Mouse (Mus musculus) frontal cortex, postnatal 14 days (tissue): ENCODE results near the gene Tmem114.

Experiments
- DNase-seq, 2 experiments: peaks; one replicate each; pipeline ENCODE4 v3.0.0; 2022; ENCODE audit warnings: low spot score in 2 of 2

Gene Tmem114

GRCm38 (mm10) chr16:8424971-8425330 lies at the start of gene Tmem114:
Tmem114 (minus strand) TSS chr16:8425136.
- no peak for DNase-seq

DNA sequence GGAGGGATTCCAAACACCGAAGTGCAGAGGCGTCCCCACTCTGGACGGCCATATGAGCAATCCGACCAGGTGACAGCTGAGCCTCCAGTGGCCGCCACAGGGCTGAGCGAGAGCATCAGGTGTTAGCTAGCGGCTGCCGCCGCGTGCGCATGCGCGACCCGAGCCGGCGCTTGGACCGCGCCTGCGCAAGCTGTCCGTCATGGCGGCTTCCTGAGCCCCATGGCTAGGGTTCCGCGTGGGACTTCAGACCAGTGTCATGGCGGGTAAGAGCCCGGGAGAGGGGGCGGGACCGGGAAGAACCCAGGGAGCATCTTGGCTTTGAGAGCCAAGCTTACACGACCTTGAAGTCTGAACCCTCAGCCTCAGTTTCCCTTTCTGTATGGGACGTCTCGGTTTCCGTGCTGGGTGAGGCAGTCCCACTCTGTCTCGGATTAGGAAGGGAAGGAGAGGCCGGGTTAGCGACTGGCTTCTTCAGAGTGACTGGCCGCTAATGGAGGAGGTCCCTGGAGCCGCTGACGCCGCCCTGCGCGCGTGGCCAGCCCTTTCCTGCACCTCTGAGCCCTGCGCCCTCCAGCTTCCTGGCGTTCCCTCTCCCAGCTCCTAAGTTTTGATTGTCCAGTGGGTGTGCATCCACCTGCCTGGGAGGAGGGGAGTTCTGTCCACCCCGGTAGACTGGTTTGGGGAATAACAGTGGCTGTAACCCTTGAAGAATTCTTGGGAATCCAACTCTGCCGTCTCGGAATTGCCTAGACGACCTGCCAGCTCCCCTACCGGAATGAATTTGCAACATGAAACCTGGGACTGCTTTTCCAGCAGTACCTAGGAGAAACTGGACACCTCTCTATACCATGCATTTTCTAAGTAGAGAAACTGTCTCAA lies 45.9 kb upstream of the Tmem114 start, which contains the start of gene Mettl22:
Gene Mettl22 (plus strand): TSS at position 186 of the 879 bp plus-strand sequence.
- peak; percentile 84 to 85 for DNase-seq

GRCm38 (mm10) chr16:8470132-8470531 lies 45.2 kb upstream of the Tmem114 start:
- DNase-seq: no peak

DNA sequence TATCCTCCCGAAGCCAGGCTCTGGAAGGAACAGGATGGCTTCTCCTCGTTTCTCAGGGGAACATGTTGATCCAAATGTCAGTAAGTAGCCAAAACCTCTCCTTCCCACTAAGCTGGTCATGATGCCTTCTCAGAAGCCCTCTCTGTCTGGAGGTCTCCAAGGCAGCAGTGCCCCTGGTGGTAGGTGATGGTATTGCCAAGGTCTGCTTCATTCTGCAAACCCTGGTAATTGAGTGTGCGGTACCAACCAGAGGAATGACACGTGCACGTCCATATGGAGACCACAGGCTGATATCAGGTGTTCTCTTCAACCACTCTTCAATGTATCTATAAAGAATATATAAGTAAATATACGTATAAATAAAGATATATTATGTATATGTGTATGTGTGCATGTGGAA lies 34.2 kb upstream of the Tmem114 start:
- peak in 1 of 2 experiments; percentile 42 for DNase-seq

GRCm38 (mm10) chr16:8458391-8458790 lies 33.5 kb upstream of the Tmem114 start:
- DNase-seq: no peak

DNA sequence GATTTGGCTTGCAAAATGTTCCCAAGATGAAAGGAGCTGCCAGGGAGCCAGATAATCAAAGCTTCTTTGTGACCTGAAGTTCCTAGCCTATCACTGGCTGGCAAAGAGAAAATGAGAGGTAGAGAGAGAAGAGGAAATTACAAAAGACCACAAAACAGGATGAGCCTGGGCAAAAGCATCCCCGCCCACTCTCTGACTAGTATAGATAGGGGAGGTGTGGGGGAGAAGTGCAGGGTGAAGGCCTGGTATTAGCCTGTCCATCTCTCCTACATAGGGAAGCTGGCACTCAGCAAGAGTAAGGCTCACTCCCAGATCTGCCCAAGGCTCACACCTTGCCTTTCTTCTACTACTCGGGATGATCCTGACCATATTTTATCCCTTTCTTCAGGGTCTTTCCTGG lies 30.3 kb upstream of the Tmem114 start:
- DNase-seq: no peak

DNA sequence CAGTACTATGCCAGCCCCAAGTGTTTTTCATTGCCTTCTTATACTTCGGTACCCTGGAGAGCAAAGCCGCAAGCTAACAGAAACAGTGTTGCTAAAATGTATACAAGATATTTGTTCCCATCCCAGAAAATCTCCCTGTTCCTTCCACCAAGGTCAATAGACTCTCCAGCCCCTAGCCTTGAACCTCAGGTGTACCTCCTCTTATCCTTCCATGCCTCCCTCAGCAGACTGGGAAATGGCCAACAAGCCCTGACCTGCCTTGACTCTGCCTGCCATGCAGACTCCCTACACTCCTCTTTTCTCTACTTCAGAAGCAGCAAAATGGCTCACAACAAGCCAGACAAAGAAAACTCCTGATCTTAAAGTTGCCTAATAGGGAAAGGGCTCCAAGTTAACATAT lies 28.4 kb upstream of the Tmem114 start:
- no peak for DNase-seq

DNA sequence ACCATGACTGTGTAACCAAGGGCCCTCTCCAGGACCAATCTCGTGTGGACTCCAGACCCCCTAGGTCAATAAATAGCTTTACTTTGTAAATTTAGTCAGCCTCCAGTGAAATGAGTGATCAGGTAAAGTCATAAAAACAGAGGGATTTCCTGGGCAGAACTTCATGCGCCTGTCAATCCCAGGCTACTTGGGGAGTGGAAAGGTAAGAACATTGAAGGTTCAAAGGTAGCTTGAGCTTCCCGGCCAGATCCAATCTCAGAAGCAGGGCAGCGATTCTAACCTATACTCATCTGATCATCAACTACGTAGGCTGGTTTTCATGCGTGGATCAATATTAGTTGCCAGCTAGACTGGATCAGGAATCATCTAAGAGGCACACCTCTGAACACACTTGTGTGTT lies 21.3 kb upstream of the Tmem114 start:
- no peak for DNase-seq

DNA sequence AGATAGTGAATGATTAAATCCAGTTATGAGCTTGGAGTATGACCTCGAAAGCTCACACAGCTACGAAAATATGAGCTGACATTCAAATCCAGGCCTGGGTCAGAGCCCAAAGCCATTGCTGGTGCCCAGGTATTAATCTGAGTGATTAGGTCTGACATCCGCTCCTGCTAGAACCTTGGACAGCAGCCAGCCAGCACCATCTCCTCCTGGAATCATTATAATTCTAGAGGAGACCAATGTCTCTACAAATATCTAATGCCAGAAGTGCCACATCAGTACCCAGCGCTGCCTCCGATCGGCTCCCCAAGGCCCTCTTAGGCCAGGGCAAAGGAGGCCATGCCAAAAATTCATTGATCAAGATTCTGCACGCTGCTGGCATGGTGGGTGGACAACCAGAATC lies 20.0 kb upstream of the Tmem114 start:
- DNase-seq: no peak

GRCm38 (mm10) chr16:8432616-8433015 lies 7.7 kb upstream of the Tmem114 start:
- no peak for DNase-seq

- DNase-seq: no peak
Measured at GRCm38 (mm10) chr16:8429531-8429930, 4.6 kb upstream of the Tmem114 start.

DNA sequence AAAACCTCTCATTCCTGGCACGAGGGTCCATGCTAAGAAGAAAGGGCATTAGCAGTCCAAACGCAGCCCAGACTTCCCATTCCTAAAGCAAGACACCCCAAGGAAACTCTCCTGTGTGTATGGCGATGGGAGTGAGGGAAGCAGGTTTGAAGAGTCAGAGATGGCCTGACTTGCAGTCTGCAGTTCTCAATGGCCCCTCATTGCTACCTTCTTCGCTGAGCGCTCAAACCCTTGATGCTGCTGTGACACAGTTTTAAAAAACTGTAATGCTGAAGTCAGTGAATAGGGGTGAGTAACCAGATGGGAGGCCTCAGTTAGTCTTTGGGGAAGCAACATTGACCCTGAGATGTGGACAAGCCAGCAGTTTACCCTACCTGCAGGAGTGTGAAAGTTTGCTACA lies 800 bp upstream of the Tmem114 start:
- DNase-seq: no peak

DNA sequence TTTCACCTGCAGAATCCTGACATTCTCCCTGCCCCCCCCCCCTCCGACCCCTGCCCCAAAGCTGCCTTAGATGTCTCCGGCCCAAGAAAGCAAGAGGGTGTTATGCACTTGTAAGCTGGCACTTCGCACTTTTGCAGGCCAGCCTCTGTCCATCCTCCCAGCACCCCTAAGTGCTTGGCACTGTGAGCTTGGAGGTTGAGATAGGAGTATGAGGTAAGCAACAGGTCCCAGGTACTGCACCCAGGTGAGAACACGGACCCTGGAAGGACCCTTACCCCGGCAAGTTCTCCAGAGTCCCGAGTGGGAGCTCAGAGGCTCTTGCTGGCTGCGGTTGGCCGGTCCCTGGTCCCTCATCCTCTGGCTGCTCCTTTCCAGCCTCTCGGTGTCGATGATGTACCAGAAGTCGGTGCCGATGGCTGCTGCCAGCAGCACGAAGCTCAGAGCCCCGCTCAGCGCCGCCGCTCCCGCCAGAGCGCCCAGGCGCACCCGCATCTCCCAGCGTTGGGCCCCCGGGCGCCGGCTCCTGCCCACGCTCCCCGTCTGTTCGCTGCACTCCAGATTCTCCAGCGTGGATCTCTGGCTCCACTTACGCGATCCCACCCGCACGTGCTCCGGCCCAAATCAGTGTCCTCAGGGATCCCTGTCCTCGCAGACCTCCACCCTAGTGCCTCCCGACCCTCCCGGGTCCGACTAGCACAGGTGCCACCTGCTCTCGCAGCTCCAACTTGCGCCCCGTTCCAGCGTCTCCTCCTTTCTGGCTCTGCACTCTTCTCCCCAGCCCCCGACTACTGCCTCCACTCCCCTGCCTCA lies 570 bp downstream of the Tmem114 start:
- peak in 1 of 2 experiments; percentile 32 for DNase-seq

GRCm38 (mm10) chr16:8423626-8424114 lies 1.3 kb downstream of the Tmem114 start:
- no peak for DNase-seq

DNA sequence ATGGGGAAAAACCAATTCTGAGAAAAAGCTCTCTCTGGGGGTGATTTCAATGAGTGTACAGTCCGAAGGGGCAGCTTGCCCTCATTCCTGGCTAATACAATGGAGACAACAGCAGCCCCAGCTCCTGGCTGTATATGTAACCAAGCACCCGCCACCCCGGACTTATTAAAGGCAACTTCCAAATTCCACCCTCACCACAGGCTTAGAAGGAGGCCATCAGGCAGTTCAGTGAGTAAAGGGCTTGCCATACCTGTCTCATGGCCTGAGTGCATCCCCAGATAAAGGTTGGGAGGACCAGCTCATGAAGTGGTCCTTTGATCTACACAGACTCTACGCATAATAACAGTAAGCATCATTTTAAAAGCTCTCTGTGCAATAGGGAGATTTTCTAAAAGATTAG lies 4.1 kb downstream of the Tmem114 start:
- no peak for DNase-seq

GRCm38 (mm10) chr16:8420381-8420780 lies 4.6 kb downstream of the Tmem114 start:
- DNase-seq: no peak

DNA sequence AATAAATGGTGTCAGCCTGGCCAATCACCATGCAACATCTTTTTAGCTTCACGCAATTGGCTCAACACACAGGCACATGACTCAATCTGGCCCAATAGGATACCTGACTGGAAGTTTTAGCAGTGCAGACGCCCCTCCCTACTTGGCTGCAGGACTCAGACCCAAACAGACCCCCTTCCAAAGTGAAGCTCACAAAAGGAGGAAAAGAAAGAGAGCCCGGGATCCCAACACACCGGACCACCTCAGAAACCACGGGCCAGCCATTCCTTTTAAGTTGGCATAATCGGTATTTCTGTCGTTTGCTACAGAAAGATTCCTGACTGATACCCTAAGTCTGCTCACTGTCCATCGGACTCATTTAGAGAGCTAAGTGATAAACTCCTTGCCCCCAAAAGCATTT lies 5.3 kb downstream of the Tmem114 start:
- no peak for DNase-seq

DNA sequence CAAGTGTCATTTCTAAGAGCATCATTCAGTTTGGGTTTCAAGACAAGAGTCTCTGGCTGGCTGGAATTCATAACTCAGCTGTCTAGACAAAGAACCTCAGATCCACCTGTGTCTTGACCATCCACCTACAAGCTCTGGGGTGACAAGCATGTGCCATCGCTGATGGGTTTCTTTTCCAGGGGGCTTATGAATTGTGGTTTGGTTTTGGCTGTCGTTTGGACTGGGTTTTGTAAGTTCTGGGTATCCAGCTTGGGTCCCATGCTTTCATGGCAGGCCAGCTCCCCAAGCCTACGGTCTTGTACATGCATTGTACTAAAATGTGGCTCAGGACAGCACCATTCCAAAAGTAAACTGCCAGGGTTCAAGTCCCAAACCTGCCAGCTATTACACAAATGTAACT lies 6.8 kb downstream of the Tmem114 start:
- DNase-seq: peak in 1 of 2 experiments; percentile 0

DNA sequence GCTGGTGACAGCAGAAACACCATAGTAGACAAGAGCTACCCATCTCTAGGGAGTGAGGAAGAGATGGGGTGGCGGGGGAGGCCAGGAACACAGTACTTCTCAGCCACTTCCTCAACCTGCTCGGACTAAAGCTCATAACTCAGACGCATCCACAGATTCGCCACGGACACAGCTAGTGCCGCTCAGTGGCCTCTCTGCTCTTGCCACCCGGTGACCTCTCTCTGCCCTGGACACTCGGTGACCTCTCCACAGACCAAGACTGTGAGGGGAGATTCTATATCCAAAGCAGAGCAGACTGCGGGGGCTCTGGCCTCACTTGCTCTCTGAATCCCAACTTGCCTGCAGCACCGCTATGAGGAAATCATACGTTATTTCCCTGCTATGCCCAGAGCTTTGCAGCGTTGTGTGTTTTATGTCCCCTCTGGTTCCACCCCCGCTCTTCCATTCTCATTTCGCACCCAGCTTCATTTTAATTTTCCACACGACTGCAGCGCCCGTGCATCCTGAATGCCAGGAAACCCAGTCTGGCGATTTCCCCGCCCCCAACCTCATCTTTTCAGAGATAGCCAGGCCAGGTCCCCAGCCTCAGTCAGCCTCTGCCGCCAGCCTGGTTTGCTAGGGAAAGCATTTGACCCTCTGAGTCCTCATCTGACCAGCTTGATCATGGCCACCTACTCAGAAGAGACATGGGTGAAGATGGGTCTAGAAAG lies 7.8 kb downstream of the Tmem114 start:
- peak in 1 of 2 experiments; percentile 5 for DNase-seq

DNA sequence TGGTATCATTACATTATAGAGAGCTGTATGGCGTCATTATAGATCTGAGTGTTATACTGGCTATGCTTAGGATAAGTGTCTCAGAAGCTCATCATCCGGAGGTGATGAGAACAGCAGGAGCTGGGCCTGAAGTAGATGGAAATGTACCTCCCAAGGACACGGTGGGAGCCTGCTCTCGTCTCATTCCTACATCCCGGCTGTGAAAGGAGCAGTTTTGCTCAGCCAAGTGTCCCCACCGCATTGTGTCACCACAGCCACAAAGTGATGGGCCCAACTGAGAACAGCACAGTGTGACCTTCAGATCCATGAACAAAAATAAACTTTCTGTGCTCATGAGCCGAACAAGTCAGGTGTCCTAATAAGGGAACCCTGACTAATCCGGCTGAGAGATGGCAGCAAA lies 8.9 kb downstream of the Tmem114 start:
- DNase-seq: peak in 1 of 2 experiments; percentile 3

DNA sequence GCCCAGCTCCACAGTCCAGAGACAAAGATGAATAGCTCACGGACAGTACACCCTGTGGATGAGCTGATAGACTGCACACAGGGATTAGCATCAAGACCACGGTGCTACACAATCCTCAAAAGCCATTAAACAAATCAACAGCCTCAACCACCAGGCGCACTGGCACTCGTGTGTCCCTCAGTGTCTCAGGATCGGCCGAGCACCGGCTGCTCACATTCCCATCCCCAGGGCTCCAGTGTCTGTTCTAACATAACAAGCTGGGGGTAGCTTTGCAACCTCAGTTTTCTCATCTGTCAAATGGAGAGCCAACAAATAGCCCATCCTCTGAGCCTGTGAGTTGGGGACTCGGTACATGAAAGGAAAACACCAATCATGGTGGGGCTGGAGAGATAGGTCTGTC lies 11.5 kb downstream of the Tmem114 start:
- DNase-seq: no peak

DNA sequence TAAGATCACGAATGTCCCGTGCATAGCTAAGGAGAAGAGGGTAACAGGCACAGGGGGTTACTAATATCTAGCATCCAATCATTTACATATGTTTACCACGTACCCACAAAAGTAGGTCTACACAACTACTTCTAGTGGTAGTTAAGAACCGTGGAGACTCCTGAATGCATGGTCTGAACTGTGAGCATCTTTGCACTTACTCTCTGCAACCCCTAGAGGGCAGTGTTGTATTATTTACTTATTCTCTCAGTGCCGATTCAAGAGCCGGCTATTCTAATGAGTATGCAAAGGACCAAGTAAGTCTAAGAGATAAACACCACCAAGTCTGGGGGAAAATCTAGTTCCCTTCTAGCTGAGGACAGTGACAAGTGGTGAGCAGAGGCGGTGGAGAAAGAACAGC lies 12.7 kb downstream of the Tmem114 start:
- no peak for DNase-seq
